Mouse (Mus musculus): Measurements from ENCODE around the gene Slc47a1. TPM values are rescaled to one million over a fixed set of nuclear protein-coding genes. Genes with fewer than 3 reads are reported as not detected.

Gene Slc47a1
- total RNA-seq, 2 experiments from 2014 or later: 19.1 to 22.9 TPM

Other genes with a start within 250 kb of the Slc47a1 start
- 10 to 100 TPM; 13.1 to 18.6 TPM for gene Usp22, start 203.3 kb downstream of the Slc47a1 start, total RNA-seq (2021)
- gene Aldh3a1, start 170.8 kb downstream of the Slc47a1 start, total RNA-seq (2021): under 1 TPM; 0.15 to 0.47 TPM
- 10 to 100 TPM; 12.1 to 14.4 TPM for gene Aldh3a2, start 110.9 kb downstream of the Slc47a1 start, total RNA-seq (2021)
- not detected for gene Slc47a2, start 35.5 kb downstream of the Slc47a1 start, total RNA-seq (2021)
- under 1 TPM; 0.07 to 0.23 TPM for gene Rnf112, start 75.8 kb upstream of the Slc47a1 start, total RNA-seq (2021)
- gene Mfap4, start 107.1 kb upstream of the Slc47a1 start, total RNA-seq (2021): 10 to 100 TPM; 26.7 to 34.9 TPM
- 1 to 10 TPM; 2.6 to 3.8 TPM for gene Mapk7, start 116.1 kb upstream of the Slc47a1 start, total RNA-seq (2021)
- gene B9d1, start 126.8 kb upstream of the Slc47a1 start, total RNA-seq (2021): 1 to 10 TPM; 3.9 to 5.2 TPM
- 10 to 100 TPM; 13.9 to 20.4 TPM for gene Epn2, start 201.3 kb upstream of the Slc47a1 start, total RNA-seq (2021)